Mouse (Mus musculus): ENCODE measurements around the gene Ptprm. TPM values are rescaled to one million over a fixed set of nuclear protein-coding genes. Genes with fewer than 3 reads are reported as not detected.
A peak's percentile ranks its signal among the peaks of the same experiment; 100 is the strongest.

Ptprm gene
- polyA plus RNA-seq, 1 experiment from 2014 or later: 5.7 TPM

DNA sequence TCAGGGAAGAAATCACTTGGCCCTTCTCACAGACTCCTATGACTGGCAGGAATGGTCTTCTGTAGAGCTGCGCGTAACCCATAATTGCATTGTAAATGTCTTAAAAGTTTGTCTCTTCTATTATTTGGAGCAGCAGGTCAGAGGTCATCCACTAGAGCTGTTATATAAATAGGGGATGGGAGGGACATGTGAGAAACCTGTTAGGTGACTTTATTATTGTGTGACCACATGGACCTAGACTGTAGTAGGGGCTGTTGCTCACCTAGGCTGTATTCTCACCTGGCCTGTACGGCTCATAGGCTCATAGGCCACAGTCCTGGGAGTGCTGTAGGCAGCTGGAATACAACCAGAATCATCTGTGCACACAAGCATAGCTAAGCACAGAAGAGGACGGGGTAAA lies 645.5 kb downstream of the Ptprm start:
- H3K27me3 ChIP-seq: no peaks in the 10 kb centered on the region
- no peak overlapping the region for H3K4me3 ChIP-seq
- no peak for ATAC-seq
- 91% methylated on average over 4 of the region's 4 CpGs for WGBS
- H3K9ac ChIP-seq: no peak overlapping the region
- H3K27ac ChIP-seq: no peak overlapping the region
- no peak overlapping the region for H3K4me2 ChIP-seq
- no peaks in the 10 kb centered on the region for H3K36me3 ChIP-seq (ENCODE audit: poor library complexity, severe bottlenecking)
- H3K9me3 ChIP-seq (replicated peaks): no peaks in the 10 kb centered on the region
- no peaks in the 10 kb centered on the region for H3K4me1 ChIP-seq

- no peak for ATAC-seq
- H3K27ac ChIP-seq: no peak overlapping the region
- 57% methylated on average over 8 of the region's 8 CpGs for WGBS
These were observed 646.6 kb downstream of the Ptprm start for GRCm38 (mm10) chr17:66707684-66708083.

DNA sequence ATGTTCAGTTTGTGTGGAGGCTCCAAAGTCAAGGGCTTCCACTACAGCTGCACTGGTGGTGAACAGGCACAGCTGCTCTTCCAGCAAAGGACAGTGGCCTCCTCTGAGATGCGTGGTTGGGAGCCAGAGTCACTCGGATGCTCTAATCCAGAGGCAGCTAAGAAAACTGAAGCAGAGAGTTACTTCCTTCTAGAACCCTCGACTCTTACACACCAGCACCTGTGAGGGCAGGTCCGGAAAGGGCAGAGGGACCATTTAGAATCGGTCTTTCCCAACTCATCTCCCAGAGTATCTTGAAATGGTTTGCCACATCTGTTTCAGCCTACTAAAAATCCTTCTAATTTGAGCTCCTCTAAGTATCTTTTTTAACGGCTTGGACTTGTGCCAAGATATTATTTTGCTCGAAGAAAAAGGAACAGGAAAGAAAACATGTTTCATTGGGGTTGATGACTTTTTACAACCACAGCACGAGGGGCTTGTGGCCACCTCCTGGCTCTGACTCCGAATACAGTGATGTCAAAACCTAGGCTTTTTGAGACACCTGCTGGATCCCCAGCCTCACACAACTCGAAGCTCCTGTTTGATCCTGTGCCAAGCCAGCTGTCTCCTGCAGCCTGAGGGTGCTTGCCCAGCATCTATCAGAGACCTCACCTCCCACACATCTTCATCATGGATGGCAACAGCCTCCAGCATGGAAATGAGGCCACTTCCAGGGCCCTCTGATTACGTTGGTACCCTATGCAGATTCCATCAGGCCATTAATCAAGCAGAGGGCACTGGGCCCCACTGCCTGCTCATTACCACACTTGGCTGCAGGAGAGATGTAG lies 652.7 kb downstream of the Ptprm start:
- Histone ChIP-seq H3K4me3 (no peak overlapping the region), H3K36me3 (ENCODE audit: poor library complexity, severe bottlenecking) (no peaks in the 10 kb centered on the region), H3K4me2 (no peak overlapping the region), H3K27me3 (no peaks in the 10 kb centered on the region), H3K4me1 (peaks cover 20% of the 10 kb centered on the region), H3K27ac (no peak overlapping the region), H3K9ac (no peak overlapping the region), H3K9me3 (replicated peaks) (no peaks in the 10 kb centered on the region)
- WGBS: 60% methylated on average over 11 of the region's 11 CpGs
- ATAC-seq: peak; percentile 50; the same call in 1 of the 2 replicates

More at GRCm38 (mm10) chr17:66707684-66708083, 646.6 kb downstream of the Ptprm start:
- Histone ChIP-seq H3K36me3 (ENCODE audit: poor library complexity, severe bottlenecking) (no peaks in the 10 kb centered on the region), H3K4me2 (no peak overlapping the region), H3K4me3 (no peak overlapping the region), H3K27me3 (no peaks in the 10 kb centered on the region), H3K9me3 (replicated peaks) (no peaks in the 10 kb centered on the region), H3K4me1 (no peaks in the 10 kb centered on the region), H3K9ac (no peak overlapping the region)

- H3K9me3 ChIP-seq (replicated peaks): no peaks in the 10 kb centered on the region
- 87% methylated on average over 5 of the region's 5 CpGs for WGBS
- H3K9ac ChIP-seq: no peak overlapping the region
- no peak overlapping the region for H3K4me3 ChIP-seq
- H3K4me2 ChIP-seq: no peak overlapping the region
- H3K36me3 ChIP-seq (ENCODE audit: poor library complexity, severe bottlenecking): no peaks in the 10 kb centered on the region
- no peaks in the 10 kb centered on the region for H3K27me3 ChIP-seq
- H3K27ac ChIP-seq: no peak overlapping the region
- H3K4me1 ChIP-seq: peaks cover 28% of the 10 kb centered on the region
- ATAC-seq: no peak
These were observed 654.4 kb downstream of the Ptprm start for GRCm38 (mm10) chr17:66699896-66700295.

GRCm38 (mm10) chr17:66697650-66698049 lies 656.6 kb downstream of the Ptprm start:
- Histone ChIP-seq H3K27me3 (no peaks in the 10 kb centered on the region), H3K4me2 (no peak overlapping the region), H3K4me1 (peaks cover 46% of the 10 kb centered on the region), H3K9ac (no peak overlapping the region), H3K9me3 (replicated peaks) (no peaks in the 10 kb centered on the region), H3K36me3 (ENCODE audit: poor library complexity, severe bottlenecking) (no peaks in the 10 kb centered on the region), H3K27ac (no peak overlapping the region; the same call in 1 of the 2 replicates), H3K4me3 (no peak overlapping the region)
- 86% methylated on average over 12 of the region's 12 CpGs for WGBS
- ATAC-seq: no peak

- H3K9me3 ChIP-seq (replicated peaks): no peaks in the 10 kb centered on the region
- peaks cover 40% of the 10 kb centered on the region for H3K4me1 ChIP-seq
- H3K27me3 ChIP-seq: no peaks in the 10 kb centered on the region
- H3K9ac ChIP-seq: no peak overlapping the region
- no peak overlapping the region for H3K4me3 ChIP-seq
- H3K36me3 ChIP-seq (ENCODE audit: poor library complexity, severe bottlenecking): no peaks in the 10 kb centered on the region
- WGBS: 13% methylated on average over 10 of the region's 10 CpGs
- no peak for ATAC-seq
- no peak overlapping the region for H3K27ac ChIP-seq
- no peak overlapping the region; the same call in 1 of the 2 replicates for H3K4me2 ChIP-seq
These were observed 657.6 kb downstream of the Ptprm start for GRCm38 (mm10) chr17:66696531-66697172.

DNA sequence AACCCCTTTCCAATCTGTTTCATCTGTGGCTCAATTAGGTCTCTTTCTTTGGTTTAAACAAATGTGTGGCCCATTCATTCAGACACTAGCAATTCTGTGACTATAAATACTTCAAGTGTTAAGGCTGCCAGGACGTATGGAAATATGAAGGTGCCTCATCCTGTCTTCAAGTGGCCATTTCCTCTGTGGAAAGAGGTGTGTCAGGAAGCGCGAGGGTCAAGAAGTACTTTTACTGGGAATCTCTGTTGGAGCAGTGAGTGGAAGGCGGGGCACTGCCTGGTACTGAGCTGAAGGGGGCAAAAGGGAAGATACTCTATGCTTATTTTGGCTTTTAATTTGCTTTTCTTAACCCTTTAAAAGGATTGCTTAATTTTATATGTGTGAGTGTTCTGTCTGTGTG lies 659.9 kb downstream of the Ptprm start:
- H3K9ac ChIP-seq: no peak overlapping the region
- ATAC-seq: peak; percentile 16; the same call in 1 of the 2 replicates
- peak overlapping the region; percentile 45; the same call in 1 of the 2 replicates for H3K27ac ChIP-seq
- peaks cover 39% of the 10 kb centered on the region for H3K4me1 ChIP-seq
- H3K9me3 ChIP-seq (replicated peaks): no peaks in the 10 kb centered on the region
- H3K27me3 ChIP-seq: no peaks in the 10 kb centered on the region
- no peaks in the 10 kb centered on the region for H3K36me3 ChIP-seq (ENCODE audit: poor library complexity, severe bottlenecking)
- WGBS: 60% methylated on average over 4 of the region's 4 CpGs
- H3K4me3 ChIP-seq: no peak overlapping the region
- peak overlapping the region; percentile 35; the same call in 1 of the 2 replicates for H3K4me2 ChIP-seq

DNA sequence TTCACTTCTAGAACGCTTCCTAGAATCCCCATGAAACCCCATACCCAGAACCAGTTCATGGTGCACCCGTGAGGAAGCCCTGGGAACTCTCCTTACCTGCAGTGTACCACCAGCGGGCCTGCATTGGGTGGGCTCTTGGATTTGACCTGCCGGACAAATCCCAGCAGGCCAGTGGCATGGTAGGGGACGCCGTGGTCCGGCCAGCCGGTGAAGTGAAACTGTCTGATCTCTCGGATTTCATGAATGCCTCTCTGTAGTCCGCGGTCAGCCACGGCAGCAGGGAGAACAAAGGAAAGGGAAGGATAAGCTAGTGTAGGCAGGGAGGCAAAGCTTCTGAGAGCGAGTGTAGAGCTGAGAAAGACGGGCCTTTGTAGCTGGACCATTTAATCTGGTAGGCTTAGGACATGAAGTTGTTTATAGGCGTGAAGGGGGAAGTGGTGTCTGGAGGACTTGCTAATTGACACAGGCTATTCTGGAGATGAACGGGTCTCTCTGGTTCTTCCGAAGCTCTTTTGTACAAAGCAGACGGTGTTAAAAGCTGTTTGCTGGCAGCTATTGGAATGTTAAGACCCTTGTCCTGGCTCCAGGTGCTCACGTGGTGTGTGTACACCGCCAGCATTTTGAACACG lies 660.5 kb downstream of the Ptprm start:
- Histone ChIP-seq H3K4me1 (peaks cover 42% of the 10 kb centered on the region), H3K27ac (peak overlapping the region; percentile 45; the same call in 1 of the 2 replicates), H3K4me2 (peak overlapping the region; percentile 35), H3K36me3 (ENCODE audit: poor library complexity, severe bottlenecking) (no peaks in the 10 kb centered on the region), H3K4me3 (no peak overlapping the region), H3K9me3 (replicated peaks) (no peaks in the 10 kb centered on the region), H3K27me3 (no peaks in the 10 kb centered on the region), H3K9ac (peak overlapping the region; percentile 30; the same call in 1 of the 2 replicates)
- 14% methylated on average over 21 of the region's 21 CpGs for WGBS
- peak; percentile 69 for ATAC-seq

- H3K27me3 ChIP-seq: no peaks in the 10 kb centered on the region
- peaks cover 46% of the 10 kb centered on the region for H3K4me1 ChIP-seq
- H3K4me3 ChIP-seq: no peak overlapping the region
- H3K36me3 ChIP-seq (ENCODE audit: poor library complexity, severe bottlenecking): no peaks in the 10 kb centered on the region
- H3K4me2 ChIP-seq: peak overlapping the region; percentile 35
- no peak for ATAC-seq
- WGBS: 89% methylated on average over 16 of the region's 16 CpGs
- peak overlapping the region; percentile 45; the same call in 1 of the 2 replicates for H3K27ac ChIP-seq
- no peaks in the 10 kb centered on the region for H3K9me3 ChIP-seq (replicated peaks)
- no peak overlapping the region for H3K9ac ChIP-seq
These were observed 661.1 kb downstream of the Ptprm start for GRCm38 (mm10) chr17:66692941-66693675.

- Histone ChIP-seq H3K9ac (no peak overlapping the region), H3K36me3 (ENCODE audit: poor library complexity, severe bottlenecking) (no peaks in the 10 kb centered on the region), H3K27ac (peak overlapping the region; percentile 73; the same call in 1 of the 2 replicates), H3K4me1 (peaks cover 26% of the 10 kb centered on the region), H3K9me3 (replicated peaks) (no peaks in the 10 kb centered on the region), H3K27me3 (no peaks in the 10 kb centered on the region; the same call in 1 of the 2 replicates), H3K4me3 (no peak overlapping the region), H3K4me2 (no peak overlapping the region)
- no peak for ATAC-seq
- WGBS: 88% methylated on average over 9 of the region's 9 CpGs
These were observed 666.1 kb downstream of the Ptprm start for GRCm38 (mm10) chr17:66688179-66688578.

DNA sequence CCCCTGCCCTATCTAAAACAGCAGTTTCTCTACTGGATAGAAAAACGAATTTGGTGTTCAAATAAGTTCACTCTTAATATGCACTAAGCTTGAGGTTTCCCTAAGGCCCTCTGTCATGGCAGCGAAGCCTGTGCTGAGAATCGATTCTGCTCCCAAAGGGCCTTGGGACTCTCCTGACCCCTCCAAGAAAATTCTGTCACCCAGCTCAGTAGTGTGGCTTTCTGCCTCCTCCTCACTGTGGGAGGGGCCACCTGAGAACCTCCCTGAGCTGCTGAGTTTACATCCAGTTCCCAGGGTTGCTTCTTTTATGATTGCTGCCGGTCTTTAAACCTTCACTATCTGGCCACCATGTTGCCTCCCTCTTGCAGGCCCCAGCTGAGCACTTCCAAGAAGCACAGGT lies 666.7 kb downstream of the Ptprm start:
- Histone ChIP-seq H3K9ac (no peak overlapping the region), H3K4me2 (no peak overlapping the region), H3K4me1 (peaks cover 25% of the 10 kb centered on the region), H3K4me3 (no peak overlapping the region), H3K27me3 (no peaks in the 10 kb centered on the region; the same call in 1 of the 2 replicates), H3K27ac (peak overlapping the region; percentile 73), H3K9me3 (replicated peaks) (no peaks in the 10 kb centered on the region), H3K36me3 (ENCODE audit: poor library complexity, severe bottlenecking) (no peaks in the 10 kb centered on the region)
- ATAC-seq: peak; percentile 48
- WGBS: 76% methylated on average over 4 of the region's 4 CpGs
